Mouse (Mus musculus) heart, postnatal 14 days (tissue): ENCODE results near the gene Atp5h. TPM values are rescaled to one million over a fixed set of nuclear protein-coding genes. Genes with fewer than 3 reads are reported as not detected.

Source experiments
- DNase-seq, 2 experiments: peaks; one replicate each; pipeline ENCODE4 v3.0.0; 2021 to 2022
- intact Hi-C: fragments of 180-260 bp; cut with DNase I; formaldehyde crosslinking; loops from one replicate; pipeline ENCODE4 v1.15.1; 2025
- total RNA-seq, 2 experiments: library from RNA; stranded (reverse); gene quantifications; 2 replicates each; pipeline ENCODE4 v1.2.3; 2021

Atp5h gene
- total RNA-seq, 2 experiments from 2014 or later: 2,066 to 2,137 TPM

GRCm38 (mm10) chr11:115439906-115440595 lies 20.3 kb upstream of the Atp5h start, which contains the start of gene Trim80:
Gene Trim80, plus strand, starts transcription at chr11:115440545.
- DNase-seq: no peak
- intact Hi-C loops: no loop called here

- intact Hi-C loops: no loop called here
- no peak for DNase-seq
Measured at GRCm38 (mm10) chr11:115439326-115439725, 19.6 kb upstream of the Atp5h start.

- intact Hi-C loops: no loop called here
- no peak for DNase-seq
Measured at GRCm38 (mm10) chr11:115437571-115438122, 17.9 kb upstream of the Atp5h start.

- intact Hi-C loops: no loop called here
- peak; percentile 37 to 57 for DNase-seq
Measured at GRCm38 (mm10) chr11:115435596-115436337, 16.0 kb upstream of the Atp5h start.

- intact Hi-C loops: no loop called here
- DNase-seq: no peak
Measured at GRCm38 (mm10) chr11:115433342-115433741, 13.6 kb upstream of the Atp5h start.

GRCm38 (mm10) chr11:115432814-115433213 lies 13.1 kb upstream of the Atp5h start:
- DNase-seq: no peak
- intact Hi-C loops: no loop called here

GRCm38 (mm10) chr11:115430561-115430960 lies 10.8 kb upstream of the Atp5h start:
- intact Hi-C loops: no loop called here
- DNase-seq: no peak

- intact Hi-C loops: loop anchor here (2.0 to 5.0 kb wide), 2 partner anchors 43 to 72 kb away; no protein-coding TSS in a partner anchor
- DNase-seq: peak in 1 of 2 experiments; percentile 34
Measured at GRCm38 (mm10) chr11:115429307-115429706, 9.5 kb upstream of the Atp5h start.

- DNase-seq: peak; percentile 74 to 81
- intact Hi-C loops: loop anchor here (2.0 to 5.0 kb wide), 2 partner anchors 45 to 70 kb away; no protein-coding TSS in a partner anchor
Measured at GRCm38 (mm10) chr11:115427482-115428331, 7.9 kb upstream of the Atp5h start.

GRCm38 (mm10) chr11:115425671-115426070 lies 5.9 kb upstream of the Atp5h start:
- intact Hi-C loops: loop anchor here (5.0 kb wide), 1 partner anchor 68 kb away; no protein-coding TSS in a partner anchor

GRCm38 (mm10) chr11:115424666-115425065 lies 4.9 kb upstream of the Atp5h start:
- intact Hi-C loops: loop anchor here (5.0 kb wide), 2 partner anchors 67 to 113 kb away; partner anchors contain the start of gene Sumo2
- no peak for DNase-seq

More at GRCm38 (mm10) chr11:115425671-115426070, 5.9 kb upstream of the Atp5h start:
- DNase-seq: no peak

- DNase-seq: no peak
- intact Hi-C loops: loop anchor here (5.0 kb wide), 1 partner anchor 114 kb away; the partner anchor contains the start of gene Sumo2
Measured at GRCm38 (mm10) chr11:115423091-115423490, 3.3 kb upstream of the Atp5h start.

GRCm38 (mm10) chr11:115421972-115422371 lies 2.2 kb upstream of the Atp5h start:
- no peak for DNase-seq
- intact Hi-C loops: loop anchor here (5.0 kb wide), 1 partner anchor 115 kb away; the partner anchor contains the start of gene Sumo2

GRCm38 (mm10) chr11:115421328-115421727 lies 1.6 kb upstream of the Atp5h start:
- DNase-seq: no peak
- intact Hi-C loops: loop anchor here (5.0 kb wide), 1 partner anchor 116 kb away; the partner anchor contains the start of gene Sumo2

- DNase-seq: peak; percentile 70 to 74
- intact Hi-C loops: loop anchor here (5.0 kb wide), 1 partner anchor 117 kb away; the partner anchor contains the start of gene Sumo2
Measured at GRCm38 (mm10) chr11:115420336-115421190, 801 bp upstream of the Atp5h start.

GRCm38 (mm10) chr11:115409556-115409955 lies 10.2 kb downstream of the Atp5h start:
- intact Hi-C loops: no loop called here
- no peak for DNase-seq

- intact Hi-C loops: no loop called here
Measured at GRCm38 (mm10) chr11:115408266-115408920, 11.4 kb downstream of the Atp5h start.

GRCm38 (mm10) chr11:115406858-115407401 lies 12.8 kb downstream of the Atp5h start:
- intact Hi-C loops: no loop called here

More at GRCm38 (mm10) chr11:115408266-115408920, 11.4 kb downstream of the Atp5h start:
- no peak for DNase-seq

More at GRCm38 (mm10) chr11:115406858-115407401, 12.8 kb downstream of the Atp5h start:
- no peak for DNase-seq
